Mouse (Mus musculus) inflammation-experienced regulatory T-cells, adult 6 months (primary cell): ENCODE measurements around the gene Plbd1. TPM values are rescaled to one million over a fixed set of nuclear protein-coding genes. Genes with fewer than 3 reads are reported as not detected.

ENCODE experiments used
- ATAC-seq: one replicate; pipeline ENCODE4 v1.8.0; 2017
- polyA plus RNA-seq, 3 experiments: library from polyadenylated mRNA; unstranded; fragments of 100-300 nt; shearing (Covaris generic); gene quantifications; one replicate each; pipeline ENCODE4 v1.2.1; 2017

Plbd1 gene
- polyA plus RNA-seq: 1 to 10 TPM in 1 of 3 experiments, under 1 TPM in 2; 0.48 to 3.6 (median 0.65) TPM

DNA sequence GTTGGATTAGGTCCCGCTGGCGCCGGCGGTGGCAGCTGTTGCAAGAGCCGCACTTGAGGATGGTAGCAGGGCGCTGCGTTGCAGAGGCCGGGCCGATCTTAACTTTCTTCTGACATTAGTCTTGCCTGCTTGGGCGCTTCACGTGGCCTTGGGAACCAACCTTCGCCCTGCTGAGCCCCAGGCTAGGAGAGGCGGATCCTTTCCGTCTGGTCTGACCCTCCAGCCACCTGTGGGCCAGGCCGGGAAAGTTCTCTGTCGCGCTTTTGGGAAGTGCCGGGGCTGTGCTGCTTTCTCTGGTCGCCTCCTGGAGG lies at the start of gene Plbd1:
Gene Plbd1, minus strand, starts transcription at position 223 of the 311 bp plus-strand sequence.
- no peak for ATAC-seq

DNA sequence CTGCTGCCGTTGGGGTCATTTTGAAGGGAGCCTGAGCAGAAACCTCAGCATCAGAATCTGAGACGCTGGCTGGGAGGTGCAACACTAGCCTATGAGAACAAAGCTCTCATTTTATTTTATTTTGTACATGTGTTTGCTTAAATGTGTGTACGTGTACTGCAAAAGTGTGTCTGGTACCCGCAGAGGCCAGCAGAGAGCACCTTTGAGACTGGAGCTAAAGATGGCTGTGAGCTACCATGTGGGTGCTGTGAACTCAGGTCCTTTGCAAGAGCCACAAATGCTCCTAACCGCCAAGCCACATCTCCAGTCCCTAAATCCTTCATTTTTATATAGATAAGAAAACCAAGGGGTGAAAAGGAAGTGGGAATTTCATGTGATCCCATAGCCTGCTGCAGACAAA lies 48.7 kb upstream of the Plbd1 start:
- no peak for ATAC-seq

DNA sequence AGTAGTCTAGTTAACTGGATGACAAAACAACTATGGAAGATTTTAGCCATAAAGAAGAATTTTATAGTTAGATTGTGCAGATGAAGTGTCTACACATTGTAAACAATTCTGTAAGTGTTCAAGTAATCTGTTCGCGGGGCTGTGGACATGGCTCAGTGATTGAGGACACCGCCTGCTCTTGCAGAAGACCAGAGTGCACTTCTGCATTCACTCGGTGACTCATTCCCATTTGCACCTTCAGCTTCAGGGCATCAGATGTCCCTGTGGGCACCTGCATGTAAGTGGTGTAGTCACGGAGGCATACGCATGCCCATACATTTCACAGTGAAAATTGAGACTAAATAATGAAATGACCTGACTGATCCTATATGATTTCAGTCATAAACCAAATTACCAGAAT lies 46.9 kb upstream of the Plbd1 start:
- ATAC-seq: no peak

- ATAC-seq: no peak
These were observed 40.1 kb upstream of the Plbd1 start for GRCm38 (mm10) chr6:136701878-136702277.

GRCm38 (mm10) chr6:136701185-136701584 lies 39.5 kb upstream of the Plbd1 start:
- no peak for ATAC-seq

- no peak for ATAC-seq
These were observed 29.6 kb upstream of the Plbd1 start for GRCm38 (mm10) chr6:136691314-136691713.

GRCm38 (mm10) chr6:136690527-136690926 lies 28.8 kb upstream of the Plbd1 start:
- ATAC-seq: no peak

DNA sequence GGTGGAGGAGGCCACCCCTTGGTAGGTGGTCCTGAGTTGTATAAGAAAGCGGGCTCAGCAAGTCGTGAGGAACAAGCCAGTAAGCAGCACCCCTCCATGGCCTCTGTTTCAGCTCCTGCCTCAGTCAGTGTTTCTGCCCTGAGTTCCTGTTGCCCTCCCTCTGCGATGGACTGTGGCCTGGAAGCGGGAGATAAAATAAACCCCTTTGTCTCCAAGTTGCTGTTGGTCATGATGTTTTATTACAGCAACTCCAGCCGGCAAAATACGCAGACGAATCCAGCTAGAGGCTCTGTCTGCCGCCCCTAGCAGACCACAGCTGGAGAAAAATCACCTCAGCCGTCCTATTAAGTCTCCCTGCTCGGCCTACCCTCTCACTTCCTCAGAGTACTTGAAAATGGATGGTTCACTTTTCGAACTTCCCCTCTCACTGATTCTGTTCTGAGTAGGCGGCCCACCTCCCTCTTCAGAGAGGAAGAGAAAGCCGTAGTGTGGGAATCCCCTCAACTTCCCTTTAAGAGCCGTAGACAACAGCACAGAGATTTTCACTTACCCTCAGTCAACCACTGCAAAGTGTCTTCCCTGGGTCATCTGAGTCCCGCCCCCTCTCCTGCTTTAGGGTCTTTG lies 28.2 kb upstream of the Plbd1 start:
- ATAC-seq: peak; percentile 96

DNA sequence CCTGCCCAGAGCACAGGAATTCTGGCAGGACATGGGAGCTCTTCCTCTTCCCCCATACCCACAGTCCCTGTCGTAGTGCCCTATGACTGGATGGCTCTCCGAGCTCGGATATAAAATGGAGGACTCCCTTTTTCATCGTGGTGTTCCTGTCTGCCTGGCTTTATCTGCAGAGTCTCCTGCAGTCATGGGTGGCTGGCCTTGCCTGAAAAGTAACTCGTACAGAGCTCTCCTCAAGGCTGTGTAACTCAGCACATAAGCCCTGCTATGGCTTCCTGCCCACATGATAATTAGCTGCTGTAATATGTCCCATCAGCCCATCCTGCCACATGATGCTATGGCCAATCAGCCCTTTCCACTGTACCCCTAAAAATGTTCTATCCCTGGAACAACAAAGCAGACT lies 23.7 kb upstream of the Plbd1 start:
- no peak for ATAC-seq

DNA sequence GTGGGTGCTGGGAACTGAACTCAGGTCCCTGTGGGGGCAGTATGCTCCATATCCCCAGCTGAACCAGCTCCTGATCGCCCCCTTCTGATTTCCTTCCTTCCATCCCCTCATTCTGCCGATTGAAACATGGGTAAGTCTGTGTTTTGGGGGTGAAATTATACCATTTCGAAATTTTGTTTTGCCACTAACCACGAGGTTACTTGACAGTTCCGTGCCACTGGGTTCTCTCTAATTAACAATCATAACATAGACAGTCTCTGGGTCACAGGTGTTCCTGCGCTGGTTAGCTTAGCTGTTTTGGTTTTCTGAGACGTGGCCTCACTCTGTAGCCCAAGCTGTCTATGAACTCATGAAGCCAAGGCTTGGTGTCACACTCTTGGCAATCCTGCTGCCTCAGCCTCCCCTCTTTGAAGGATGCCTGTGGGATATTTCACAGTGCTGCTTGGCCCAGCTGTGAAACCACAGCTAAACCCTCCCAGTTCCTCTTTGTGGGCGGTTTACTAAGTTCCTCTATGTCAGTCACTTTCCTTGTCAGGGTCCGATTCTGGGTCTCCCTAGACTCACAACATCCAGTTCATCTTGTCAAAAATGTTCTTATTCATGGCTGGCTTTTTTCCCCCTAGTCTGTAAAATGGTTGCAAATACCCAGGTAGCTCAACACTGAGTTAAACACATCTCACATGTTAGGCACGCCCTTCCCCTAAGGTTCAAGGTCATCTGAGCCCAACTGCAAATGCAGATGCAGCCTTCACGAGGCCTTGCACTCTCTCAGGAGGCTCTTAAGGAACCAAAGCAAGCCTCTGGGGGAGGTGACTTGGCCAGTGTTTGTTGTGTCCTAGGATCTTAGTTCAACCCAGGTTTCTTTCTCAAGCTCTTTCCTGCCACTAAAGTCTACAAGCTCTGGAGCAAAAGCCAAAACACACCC lies 21.9 kb upstream of the Plbd1 start:
- ATAC-seq: no peak

DNA sequence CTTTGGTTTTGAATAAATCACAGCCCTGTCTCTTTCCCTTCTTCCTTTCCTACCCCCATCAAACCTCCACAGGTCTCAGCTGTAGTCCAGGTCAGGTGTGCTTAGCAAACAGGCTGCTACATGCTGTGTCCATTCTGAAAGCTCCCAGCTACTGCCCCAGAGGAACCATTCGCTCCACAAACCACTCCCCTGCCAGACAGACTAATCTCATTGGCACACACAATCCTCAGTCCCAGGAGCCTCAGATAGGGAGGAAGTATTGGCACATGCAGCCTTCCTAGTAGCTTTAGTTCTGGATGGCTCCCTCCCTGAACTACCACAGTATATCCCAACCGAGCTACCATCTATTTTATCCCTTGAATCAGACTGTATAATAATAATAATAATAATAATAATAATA lies 17.7 kb upstream of the Plbd1 start:
- ATAC-seq: no peak

DNA sequence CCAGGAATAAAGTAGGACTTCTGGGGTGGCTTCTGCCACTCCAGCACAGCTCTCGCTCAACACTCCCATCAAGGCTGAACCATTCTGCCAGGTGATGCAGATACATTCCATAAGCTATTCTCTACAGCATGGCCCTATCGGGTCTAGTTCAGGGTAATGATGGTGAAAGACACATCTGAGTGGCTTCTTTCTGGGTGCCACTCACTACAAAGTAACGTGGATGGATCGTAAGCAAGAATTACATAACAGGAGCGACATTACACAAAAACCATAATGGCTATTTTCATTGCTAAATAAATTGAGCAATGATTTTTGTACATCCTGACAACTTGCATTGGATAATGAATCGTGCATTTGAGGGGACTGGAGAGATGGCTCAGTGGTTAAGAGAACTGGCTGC lies 13.2 kb upstream of the Plbd1 start:
- no peak for ATAC-seq

- ATAC-seq: no peak
These were observed 10.7 kb upstream of the Plbd1 start for GRCm38 (mm10) chr6:136672467-136672866.

GRCm38 (mm10) chr6:136669274-136669673 lies 7.5 kb upstream of the Plbd1 start:
- no peak for ATAC-seq

- ATAC-seq: no peak
These were observed 6.7 kb upstream of the Plbd1 start for GRCm38 (mm10) chr6:136668266-136668986.

GRCm38 (mm10) chr6:136662063-136662462 lies 335 bp upstream of the Plbd1 start:
- no peak for ATAC-seq

GRCm38 (mm10) chr6:136660831-136661705 lies 660 bp downstream of the Plbd1 start:
- ATAC-seq: no peak

DNA sequence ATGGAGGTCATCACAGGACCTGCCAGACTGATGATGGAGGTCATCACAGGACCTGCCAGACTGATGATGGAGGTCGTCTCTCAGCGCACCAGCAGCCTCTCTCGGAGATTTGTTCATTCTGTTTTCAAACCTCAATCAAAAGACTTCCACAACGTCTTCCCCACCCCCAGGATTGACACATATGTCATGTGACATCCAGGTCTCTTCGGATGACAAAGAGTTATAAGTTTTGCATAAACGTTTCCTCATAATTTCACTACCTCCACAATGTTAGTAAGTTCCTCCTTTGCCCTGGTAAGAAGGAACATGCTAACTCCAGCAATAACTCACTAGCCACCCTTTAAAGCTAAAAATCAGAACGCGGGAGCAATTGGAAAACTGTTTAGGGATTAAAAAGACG lies 2.5 kb downstream of the Plbd1 start:
- ATAC-seq: no peak

- no peak for ATAC-seq
These were observed 3.4 kb downstream of the Plbd1 start for GRCm38 (mm10) chr6:136658303-136658702.

DNA sequence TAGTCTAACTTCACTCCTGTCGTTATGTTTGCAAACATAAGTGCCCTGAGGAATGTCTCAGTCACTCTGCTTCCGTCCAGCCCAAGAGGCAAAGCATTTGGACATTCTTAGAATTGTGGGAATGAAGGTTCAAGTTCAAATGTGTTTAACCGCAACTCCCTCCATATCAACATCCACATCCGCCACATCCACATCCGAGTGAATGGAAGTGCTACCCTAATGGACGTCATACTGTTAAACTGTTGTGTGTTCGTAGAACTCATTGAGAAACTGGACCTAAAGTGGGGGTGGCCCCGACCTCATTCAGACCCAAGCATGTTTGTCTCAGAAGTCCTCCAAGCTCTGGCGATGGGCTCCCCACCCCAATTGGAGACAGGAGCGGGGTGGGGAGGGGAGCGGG lies 5.9 kb downstream of the Plbd1 start:
- ATAC-seq: no peak

DNA sequence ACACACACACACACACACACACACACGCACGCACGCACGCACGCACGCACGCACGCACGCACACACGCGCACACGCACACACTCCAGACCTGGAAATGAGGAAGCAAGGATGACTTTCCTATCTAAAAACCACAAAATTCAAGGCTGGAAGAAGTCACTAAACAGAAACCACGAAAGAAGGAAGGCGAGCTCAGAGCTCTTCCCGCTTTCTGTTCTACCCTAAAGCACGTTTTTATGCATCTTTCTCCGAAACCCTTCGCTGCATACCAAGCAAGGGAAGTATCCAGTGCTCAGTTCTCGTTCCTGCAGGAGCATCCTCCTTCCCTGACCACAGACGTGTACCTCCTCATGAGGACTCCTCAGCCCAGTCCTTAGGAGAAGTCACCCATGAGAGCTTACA lies 7.3 kb downstream of the Plbd1 start:
- no peak for ATAC-seq

- ATAC-seq: no peak
These were observed 8.4 kb downstream of the Plbd1 start for GRCm38 (mm10) chr6:136653331-136653730.

- ATAC-seq: no peak
These were observed 11.1 kb downstream of the Plbd1 start for GRCm38 (mm10) chr6:136650664-136651063.
